ENCODE assay signal across 9 mouse cellular contexts in the genomic region with DNA sequence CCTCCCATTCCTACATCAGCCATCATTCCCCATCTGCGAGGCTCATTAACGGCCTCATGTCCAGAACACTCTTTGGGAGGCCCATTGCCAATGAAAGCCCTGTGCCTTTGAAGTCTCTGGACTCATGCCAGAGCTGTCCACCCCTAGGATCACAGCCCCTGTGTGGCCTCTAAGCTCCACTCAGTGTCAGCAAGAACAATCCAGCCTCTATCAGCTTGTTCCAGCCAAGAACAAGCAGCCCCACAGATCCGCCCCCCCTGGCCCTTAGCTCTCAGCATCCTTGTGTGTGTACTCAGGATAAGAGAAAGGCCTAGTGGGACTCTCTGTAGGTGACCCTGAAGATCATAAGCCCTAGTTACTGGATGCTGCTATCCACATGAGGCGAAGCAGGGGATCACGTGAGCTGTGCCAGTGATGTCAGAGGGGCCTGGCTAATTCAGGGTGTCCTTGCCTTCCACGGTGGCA.
DNase-seq lines count a peak whose midpoint lies in the region; ATAC-seq lines count a peak whose summit lies in the region.
"Had no signal": no experiment of that assay in that cellular context is flagged by ENCODE, and none has a peak within 500 bp of the region (broad histone marks: within the 10 kb centered on the region; RNA-seq: fewer than 3 reads in every experiment).

No protein-coding gene starts in this region.

- no peaks in the 10 kb centered on the region for H3K9me3 ChIP-seq in forebrain, embryonic 11.5 days (ENCODE audit: control insufficient read depth, low read length)
- H3K9me3 ChIP-seq in midbrain, embryonic 14.5 days (ENCODE audit: control insufficient read depth, low read length) = no peaks in the 10 kb centered on the region
- no peaks in the 10 kb centered on the region for H3K9me3 ChIP-seq in liver, embryonic 11.5 days (ENCODE audit: control insufficient read depth, low read length)
- H3K9me3 ChIP-seq: liver, embryonic 15.5 days had no signal

- H3K36me3 ChIP-seq in forebrain, embryonic 11.5 days (ENCODE audit: control insufficient read depth, insufficient read depth, low read length) = no peaks in the 10 kb centered on the region
- no peaks in the 10 kb centered on the region for H3K36me3 ChIP-seq in midbrain, embryonic 14.5 days (ENCODE audit: control insufficient read depth, insufficient read depth, low read length)
- H3K36me3 ChIP-seq in liver, embryonic 11.5 days (ENCODE audit: control insufficient read depth, insufficient read depth, low read length) = no peaks in the 10 kb centered on the region
- H3K36me3 ChIP-seq: liver, embryonic 15.5 days had no signal

- peak; percentile 79 for ATAC-seq in forebrain, embryonic 11.5 days (replicated peaks; ENCODE audit: low FRiP score)
- ATAC-seq in midbrain, embryonic 14.5 days (ENCODE audit: low FRiP score, low TSS enrichment) = peak; percentile 73
- no peak for ATAC-seq in liver, embryonic 11.5 days (replicated peaks; ENCODE audit: low FRiP score)

- H3K27ac ChIP-seq in forebrain, embryonic 11.5 days (ENCODE audit: low read depth, low read length) = no peak overlapping the region
- H3K27ac ChIP-seq in midbrain, embryonic 14.5 days (replicated peaks; ENCODE audit: low read depth, low read length) = no peak overlapping the region
- no peak overlapping the region for H3K27ac ChIP-seq in liver, embryonic 11.5 days (ENCODE audit: low read depth, low read length)
- H3K27ac ChIP-seq: liver, embryonic 15.5 days had no signal

- no peak overlapping the region for H3K4me3 ChIP-seq in forebrain, embryonic 11.5 days (ENCODE audit: low read depth, low read length)
- no peak overlapping the region for H3K4me3 ChIP-seq in midbrain, embryonic 14.5 days (replicated peaks; ENCODE audit: low read depth, low read length)
- H3K4me3 ChIP-seq in liver, embryonic 11.5 days (ENCODE audit: low read depth, low read length) = no peak overlapping the region
- H3K4me3 ChIP-seq: liver, embryonic 15.5 days had no signal

- H3K4me1 ChIP-seq in forebrain, embryonic 11.5 days (replicated peaks; ENCODE audit: control insufficient read depth, insufficient read depth, low read length) = no peaks in the 10 kb centered on the region
- no peaks in the 10 kb centered on the region for H3K4me1 ChIP-seq in midbrain, embryonic 14.5 days (ENCODE audit: control insufficient read depth, insufficient read depth, low read length)
- no peaks in the 10 kb centered on the region for H3K4me1 ChIP-seq in liver, embryonic 11.5 days (replicated peaks; ENCODE audit: control insufficient read depth, insufficient read depth, low read length)
- H3K4me1 ChIP-seq: liver, embryonic 15.5 days had no signal

- DNase-seq in gastrocnemius, adult 18-20 months (ENCODE audit: low spot score) = peak; percentile 21
- no peak for DNase-seq in gastrocnemius, postnatal 10 days
- DNase-seq in forebrain, embryonic 11.5 days (ENCODE audit: low spot score) = peak; percentile 71
- DNase-seq in heart, postnatal 4 days = peak; percentile 68
- DNase-seq in midbrain, embryonic 14.5 days = peak; percentile 73
- no peak for DNase-seq in urinary bladder, postnatal 10 days (ENCODE audit: low spot score)
- DNase-seq in kidney, adult 9 months = no peak
- DNase-seq in liver, embryonic 11.5 days (ENCODE audit: low spot score) = no peak

- WGBS in forebrain, embryonic 11.5 days = 38% methylated on average over 6 of the region's 6 CpGs
- WGBS in midbrain, embryonic 14.5 days = 27% methylated on average over 6 of the region's 6 CpGs
- 76% methylated on average over 6 of the region's 6 CpGs for WGBS in liver, embryonic 11.5 days

- H3K4me2 ChIP-seq in forebrain, embryonic 11.5 days (ENCODE audit: low read depth, low read length, severe bottlenecking) = no peak overlapping the region
- H3K4me2 ChIP-seq in midbrain, embryonic 14.5 days (ENCODE audit: low read length) = no peak overlapping the region
- H3K4me2 ChIP-seq in liver, embryonic 11.5 days = no peak overlapping the region
- H3K4me2 ChIP-seq: liver, embryonic 15.5 days had no signal

- no peak overlapping the region for H3K9ac ChIP-seq in forebrain, embryonic 11.5 days (ENCODE audit: low read length)
- H3K9ac ChIP-seq in midbrain, embryonic 14.5 days (replicated peaks; ENCODE audit: low read length) = no peak overlapping the region
- H3K9ac ChIP-seq in liver, embryonic 11.5 days (ENCODE audit: low read depth, low read length) = no peak overlapping the region
- H3K9ac ChIP-seq: liver, embryonic 15.5 days had no signal

- no peaks in the 10 kb centered on the region for H3K27me3 ChIP-seq in forebrain, embryonic 11.5 days (ENCODE audit: control insufficient read depth, insufficient read depth, low read length)
- H3K27me3 ChIP-seq in midbrain, embryonic 14.5 days (ENCODE audit: control insufficient read depth, insufficient read depth, low read length) = no peaks in the 10 kb centered on the region
- H3K27me3 ChIP-seq in liver, embryonic 11.5 days (replicated peaks; ENCODE audit: control insufficient read depth, insufficient read depth, low read length) = no peaks in the 10 kb centered on the region
- H3K27me3 ChIP-seq: liver, embryonic 15.5 days had no signal

Comparison
In these comparisons a context has a peak if more than half of its experiments do, and no peak if none do; other contexts are left out.
1. DNase-seq: peak in gastrocnemius, adult 18-20 months (single experiment), forebrain, embryonic 11.5 days (single experiment), heart, postnatal 4 days (single experiment) and midbrain, embryonic 14.5 days (single experiment); none in gastrocnemius, postnatal 10 days (single experiment), urinary bladder, postnatal 10 days (single experiment), kidney, adult 9 months (single experiment) and liver, embryonic 11.5 days (single experiment).